Mouse (Mus musculus) kidney, postnatal 36 days (tissue): ENCODE measurements around the gene Klhl35.

ENCODE experiments used
- DNase-seq, 2 experiments: peaks; one replicate each; pipeline ENCODE4 v3.0.0; 2021 to 2022; ENCODE audit warnings: mixed read lengths in 2 of 2

Gene Klhl35

DNA sequence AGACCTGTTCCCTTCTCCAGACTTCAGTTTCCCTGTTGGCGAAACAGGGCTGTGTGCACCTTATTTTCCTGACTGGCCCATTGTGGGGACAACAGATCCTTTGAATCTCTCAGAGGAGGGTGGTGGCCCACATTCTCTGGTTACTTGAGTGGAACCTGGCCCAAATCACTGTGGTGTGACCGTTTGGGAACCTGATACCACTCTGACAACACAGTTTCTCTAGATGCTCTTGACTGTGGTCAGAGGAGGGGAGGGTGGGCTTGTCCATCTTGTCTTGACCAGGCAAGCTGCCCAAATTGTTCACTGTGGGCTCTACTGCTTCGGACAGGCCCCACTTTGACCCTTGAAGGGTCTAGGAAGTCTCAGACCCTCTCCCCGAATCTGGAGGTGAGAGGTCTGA, 11.8 kb upstream of the Klhl35 start:
- no peak for DNase-seq

GRCm38 (mm10) chr7:99458849-99459248, 7.0 kb upstream of the Klhl35 start:
- no peak for DNase-seq

GRCm38 (mm10) chr7:99459888-99460652, 5.7 kb upstream of the Klhl35 start:
- DNase-seq, result no peak

DNA sequence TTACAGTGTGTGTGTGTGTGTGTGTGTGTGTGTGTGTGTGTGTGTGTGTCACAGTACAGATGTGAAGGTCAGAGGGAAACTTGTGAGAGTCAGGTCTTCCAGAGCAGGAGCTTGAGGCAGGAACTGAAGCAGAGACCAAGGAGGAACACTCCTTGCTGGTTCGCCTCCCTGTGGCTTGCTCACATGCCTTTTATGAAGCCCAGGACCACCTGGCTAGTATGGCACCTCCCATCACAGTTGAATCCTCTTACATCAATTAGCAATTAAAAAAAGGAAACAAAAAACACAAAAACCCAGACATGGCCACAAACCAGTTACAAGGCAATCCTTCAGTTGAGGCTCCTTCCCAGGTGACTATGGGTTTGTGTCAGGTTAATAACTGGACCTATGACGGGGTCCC, 2.7 kb upstream of the Klhl35 start:
- no peak for DNase-seq

DNA sequence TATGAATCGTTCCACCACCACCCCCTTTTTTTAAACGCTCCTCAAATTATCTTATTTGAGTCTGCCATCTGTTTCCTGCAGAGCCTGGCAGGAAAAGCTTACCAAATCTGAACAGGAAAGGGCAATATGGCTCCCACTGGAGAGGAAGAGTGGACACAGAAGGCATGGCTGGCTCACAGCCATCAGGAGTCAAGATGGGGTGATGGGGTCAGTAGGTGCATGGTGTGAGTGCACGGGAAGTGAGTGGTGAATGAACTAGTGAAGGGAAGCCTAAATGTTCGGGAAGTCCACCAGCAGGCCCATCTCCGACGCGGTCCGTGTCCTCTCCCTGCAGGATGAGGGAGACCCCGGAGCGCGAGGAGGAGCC, 2.1 kb downstream of the Klhl35 start:
- peak; percentile 41 to 63 for DNase-seq

GRCm38 (mm10) chr7:99468283-99469132, 2.7 kb downstream of the Klhl35 start:
- peak; percentile 60 to 72 for DNase-seq

DNA sequence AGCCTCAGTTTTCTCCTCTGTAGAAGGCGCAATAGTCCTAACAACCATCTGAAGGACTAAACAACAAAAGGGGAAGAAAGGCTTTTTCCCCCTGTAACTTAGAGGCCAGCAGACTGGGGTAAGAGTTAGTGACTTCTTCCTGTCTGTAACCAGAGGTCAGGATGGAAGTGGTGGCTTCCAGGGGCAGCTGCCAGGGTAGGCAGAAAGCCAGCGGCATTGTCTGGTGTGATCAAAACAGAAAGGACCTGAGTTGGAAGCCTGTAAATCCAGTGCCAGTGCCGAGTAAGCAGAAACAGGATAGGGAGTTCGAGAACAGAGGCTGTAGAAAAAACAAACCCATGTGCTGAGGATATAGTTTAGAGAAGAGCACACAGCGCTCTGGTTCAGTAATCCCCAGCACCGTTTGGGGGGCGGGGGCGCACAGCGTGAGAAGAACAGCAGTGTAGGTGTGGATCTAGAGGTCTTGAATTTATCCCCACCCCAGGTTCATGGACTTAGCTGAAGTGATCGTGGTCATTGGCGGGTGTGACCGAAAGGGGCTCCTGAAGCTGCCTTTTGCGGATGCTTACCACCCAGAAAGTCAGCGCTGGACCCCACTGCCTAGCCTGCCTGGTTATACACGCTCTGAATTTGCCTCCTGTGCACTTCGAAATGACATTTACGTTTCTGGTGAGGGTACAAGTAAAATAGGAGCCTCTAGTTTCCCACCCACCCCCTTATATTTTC, 4.0 kb downstream of the Klhl35 start:
- peak; percentile 33 to 62 for DNase-seq

DNA sequence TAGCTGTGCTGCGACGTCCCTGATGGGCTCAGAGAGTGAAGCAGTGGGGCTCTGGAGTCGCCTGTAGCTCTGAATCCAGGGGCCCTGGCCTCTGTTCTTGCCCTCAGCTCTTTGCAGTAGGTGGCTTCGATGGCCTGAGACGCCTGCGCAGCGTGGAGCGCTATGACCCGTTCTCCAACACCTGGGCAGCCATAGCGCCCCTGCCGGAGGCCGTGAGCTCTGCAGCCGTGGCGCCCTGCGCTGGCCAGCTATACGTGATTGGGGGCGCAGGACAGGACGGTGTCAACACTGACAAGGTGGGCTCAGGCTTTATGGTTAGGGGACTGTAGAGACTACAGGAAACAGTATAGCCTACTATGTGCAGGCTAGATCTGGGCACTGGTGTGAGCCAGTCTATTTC, 5.8 kb downstream of the Klhl35 start:
- DNase-seq, result no peak

GRCm38 (mm10) chr7:99473638-99474407, 8.0 kb downstream of the Klhl35 start:
- DNase-seq, result peak in 1 of 2 experiments; percentile 30

- no peak for DNase-seq
Observed at GRCm38 (mm10) chr7:99474836-99475561, 9.2 kb downstream of the Klhl35 start.

GRCm38 (mm10) chr7:99475562-99475911, 9.7 kb downstream of the Klhl35 start:
- DNase-seq, result no peak

DNA sequence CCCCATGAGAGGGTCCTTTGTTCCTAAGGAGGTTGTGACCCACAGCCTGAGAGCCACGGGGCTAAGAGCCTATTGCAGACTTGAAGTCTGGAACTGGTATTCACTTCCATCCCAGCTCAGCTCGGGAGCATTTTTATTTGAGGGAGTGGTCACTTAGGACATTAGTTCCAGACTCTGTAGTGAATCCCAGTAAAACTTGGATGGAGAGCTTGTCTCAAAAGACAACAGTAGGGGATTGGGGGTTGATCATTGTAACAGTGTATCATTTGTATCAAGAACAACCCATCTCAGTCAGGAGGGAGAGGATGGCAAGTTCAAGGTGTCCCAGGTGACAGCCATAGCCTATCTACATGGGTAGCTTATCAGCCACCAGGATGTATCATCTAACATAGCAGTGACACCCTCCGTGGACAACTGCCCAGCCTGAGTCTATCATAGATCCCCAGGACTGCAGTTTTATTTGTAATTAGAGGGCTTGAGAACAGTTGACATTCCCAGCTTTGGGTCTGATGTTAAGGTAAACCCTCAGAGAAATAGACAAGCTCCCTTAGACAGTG, 10.8 kb downstream of the Klhl35 start:
- no peak for DNase-seq

DNA sequence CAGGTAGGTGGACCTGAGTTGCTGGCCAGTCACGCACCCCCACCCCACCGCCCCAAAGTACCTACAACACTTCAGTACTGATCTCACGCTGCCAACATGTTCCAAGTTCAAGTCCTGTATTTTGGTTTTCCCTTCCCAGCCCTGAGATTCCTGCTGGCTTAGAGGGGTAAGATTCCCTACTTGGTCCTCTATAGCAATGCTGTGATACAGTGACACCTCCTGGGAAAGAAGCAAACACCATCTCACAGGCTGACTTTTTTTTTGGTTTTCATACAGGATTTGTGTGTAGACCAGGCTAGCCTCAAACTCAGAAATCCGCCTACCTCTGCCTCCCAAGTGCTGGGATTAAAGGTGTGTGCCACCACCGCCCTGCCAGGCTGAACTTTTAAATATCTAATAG, 11.4 kb downstream of the Klhl35 start:
- DNase-seq, result no peak

DNA sequence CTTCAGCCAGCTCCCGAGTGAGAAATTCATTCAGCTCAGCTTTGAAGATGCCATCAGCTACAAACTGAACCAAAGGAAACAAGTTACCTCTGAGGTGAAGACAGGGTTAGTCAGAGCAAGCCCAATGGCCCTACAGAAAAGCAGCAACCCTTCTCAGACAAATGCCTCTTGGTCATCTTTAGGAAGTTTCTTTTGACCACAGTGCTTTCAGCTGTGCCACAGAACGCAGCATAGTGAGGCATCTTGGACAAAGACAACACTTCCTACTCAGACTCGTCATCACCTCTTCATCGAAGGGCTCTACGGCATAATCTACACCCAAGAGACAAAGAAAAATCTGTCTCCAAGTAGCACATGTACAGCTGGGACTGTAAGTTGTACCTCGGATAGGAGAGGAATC, 16.8 kb downstream of the Klhl35 start:
- no peak for DNase-seq

DNA sequence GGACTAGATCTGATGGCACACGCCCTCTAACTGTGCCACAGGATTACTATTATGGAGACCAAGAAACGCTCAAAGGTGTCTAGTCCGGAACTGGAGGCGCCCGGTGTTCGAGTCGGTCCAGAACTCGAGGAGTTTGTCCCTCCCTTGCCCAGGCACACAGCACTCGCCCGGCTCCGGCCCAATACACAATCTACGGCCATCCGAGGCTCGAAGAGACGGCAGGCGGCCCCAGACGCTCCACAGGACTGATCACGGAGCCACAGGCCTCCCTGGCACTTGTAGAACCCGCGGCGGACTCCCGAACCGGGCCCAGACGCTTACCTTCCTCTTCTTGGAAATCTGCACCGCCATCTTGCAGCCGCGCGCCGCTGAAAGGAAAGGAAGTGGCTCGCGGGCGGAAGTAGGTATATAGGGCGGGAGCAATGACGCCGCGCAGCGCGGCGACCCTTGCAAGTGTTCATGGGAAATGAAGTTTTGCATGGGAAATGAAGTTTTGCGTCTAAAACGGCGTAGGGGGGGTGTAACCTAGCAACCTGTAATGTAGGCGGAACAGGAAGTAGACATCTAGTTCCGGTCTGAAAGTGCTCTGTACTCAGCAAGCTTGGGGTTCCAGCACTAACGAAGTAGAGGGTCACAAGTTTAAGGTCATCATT, 17.6 kb downstream of the Klhl35 start, which contains the start of gene Rps3:
Gene Rps3 (minus strand): TSS at position 468 of the 653 bp plus-strand sequence.
- peak; percentile 94 to 98 for DNase-seq

GRCm38 (mm10) chr7:99483924-99484319, 18.1 kb downstream of the Klhl35 start:
- no peak for DNase-seq

DNA sequence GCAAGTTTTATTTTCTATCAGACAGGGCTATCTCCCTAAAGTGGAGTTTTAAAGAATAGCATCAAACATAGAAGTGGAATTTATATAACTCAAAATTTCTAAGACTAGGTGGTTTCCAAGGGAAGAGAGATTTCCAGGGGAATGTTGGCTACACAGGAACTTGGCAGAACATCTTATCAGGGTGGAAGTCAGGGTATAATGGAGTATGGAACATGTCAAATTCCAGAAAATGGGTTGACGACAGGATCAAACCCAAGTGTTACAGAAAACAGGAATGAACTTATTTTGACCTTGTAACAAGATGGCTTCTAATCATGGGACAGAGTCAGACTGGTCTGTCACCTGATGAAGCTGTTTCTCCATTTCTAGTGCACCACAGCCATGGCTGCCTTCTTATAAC, 18.9 kb downstream of the Klhl35 start:
- DNase-seq, result no peak

- DNase-seq, result no peak
Observed at GRCm38 (mm10) chr7:99489708-99490107, 23.9 kb downstream of the Klhl35 start.

DNA sequence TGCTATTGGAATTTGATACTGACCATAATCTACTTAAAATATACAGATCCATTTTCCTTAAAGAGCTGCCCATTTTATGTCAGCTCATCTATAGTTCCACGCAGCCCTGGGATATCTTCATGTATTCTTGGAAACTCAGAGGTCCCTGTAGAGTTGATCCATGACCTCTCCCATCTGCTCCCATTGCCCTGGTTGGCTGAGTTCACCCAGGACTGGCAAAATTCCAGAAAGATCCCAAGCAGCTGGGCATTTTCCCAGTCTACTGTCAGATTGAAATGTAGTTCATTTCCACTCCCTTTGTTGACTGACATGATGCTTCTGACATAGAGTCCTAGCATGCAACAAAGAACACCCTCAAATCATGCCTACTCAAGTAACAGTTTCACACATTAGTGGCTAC, 33.3 kb downstream of the Klhl35 start:
- no peak for DNase-seq

GRCm38 (mm10) chr7:99500201-99500600, 34.4 kb downstream of the Klhl35 start:
- peak; percentile 86 to 94 for DNase-seq

DNA sequence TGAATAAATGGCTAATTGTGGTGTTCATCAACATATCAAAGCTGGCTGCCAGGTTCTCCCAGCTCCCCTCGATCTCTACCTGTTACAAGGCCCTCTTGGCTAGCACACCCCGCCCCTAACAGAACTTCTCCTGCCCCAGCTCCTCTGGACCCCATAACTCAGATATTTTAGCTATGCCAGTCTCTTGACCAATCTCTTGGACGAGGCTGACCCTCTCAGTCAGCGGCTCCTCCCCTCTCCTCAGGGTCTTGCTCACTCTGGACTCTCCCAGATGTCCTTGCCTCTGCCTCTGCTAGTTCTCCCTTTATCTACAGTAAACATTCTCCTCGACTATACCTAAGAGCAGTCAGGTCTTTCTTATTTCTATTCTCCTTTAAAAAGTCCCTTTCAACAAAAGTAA, 34.9 kb downstream of the Klhl35 start:
- DNase-seq, result no peak
